Mouse (Mus musculus) gastrocnemius, postnatal 14 days (tissue): Measurements from ENCODE around the gene Olfr1102. TPM values are rescaled to one million over a fixed set of nuclear protein-coding genes. Genes with fewer than 3 reads are reported as not detected.

Experiments
- DNase-seq: peaks from one replicate; pipeline ENCODE4 v3.0.0; 2021; ENCODE audit warnings: mixed read lengths
- intact Hi-C: fragments of 180-260 bp; cut with DNase I; formaldehyde crosslinking; loops from one replicate; pipeline ENCODE4 v1.15.1; 2025; ENCODE audit warnings: low total_unique reads
- long read RNA-seq, 2 experiments: library from polyadenylated mRNA; stranded (forward); transcript quantifications; one replicate each; pipeline ENCODE4 v2.0.0; 2021
- total RNA-seq, 2 experiments: library from RNA; stranded (reverse); gene quantifications; 2 replicates each; pipeline ENCODE4 v1.2.3; 2021

Gene Olfr1102
- not detected for total RNA-seq
- long read RNA-seq, experiment 1, result 0 reads
- long read RNA-seq, experiment 2, result 0 reads

GRCm38 (mm10) chr2:86998098-86998497 is at the start of gene Olfr1102:
Gene Olfr1102 (plus strand): TSS chr2:86998398.
- DNase-seq, result no peak
- intact Hi-C loops, result no loop called here

GRCm38 (mm10) chr2:86960593-86960992 is 37.6 kb upstream of the Olfr1102 start, which contains the start of gene Olfr1099:
Gene Olfr1099 (minus strand): TSS chr2:86960693.
- no peak for DNase-seq
- intact Hi-C loops, result no loop called here

- DNase-seq, result no peak
- intact Hi-C loops, result no loop called here
These were observed 18.3 kb upstream of the Olfr1102 start, which contains the start of gene Olfr1100 for GRCm38 (mm10) chr2:86979854-86980253. Gene Olfr1100 (minus strand): TSS chr2:86979954.

GRCm38 (mm10) chr2:86991121-86991520 is 7.1 kb upstream of the Olfr1102 start, which contains the start of gene Olfr1101:
Gene Olfr1101 (minus strand): TSS chr2:86991221.
- intact Hi-C loops, result no loop called here
- DNase-seq, result no peak

- intact Hi-C loops, result no loop called here
- no peak for DNase-seq
These were observed 28.8 kb downstream of the Olfr1102 start, which contains the start of gene Olfr1104 for GRCm38 (mm10) chr2:87026980-87027379. Gene Olfr1104 (minus strand): TSS chr2:87027080.

GRCm38 (mm10) chr2:87036431-87036830 is 38.2 kb downstream of the Olfr1102 start, which contains the start of gene Olfr1105:
Gene Olfr1105 (minus strand): TSS chr2:87036531.
- intact Hi-C loops, result no loop called here

GRCm38 (mm10) chr2:87052173-87052572 is 54.0 kb downstream of the Olfr1102 start, which contains the start of gene Olfr1106:
Gene Olfr1106 (minus strand): TSS chr2:87052273.
- intact Hi-C loops, result no loop called here
- no peak for DNase-seq

More at GRCm38 (mm10) chr2:87036431-87036830, 38.2 kb downstream of the Olfr1102 start, which contains the start of gene Olfr1105:
- no peak for DNase-seq

Other genes with a start within 250 kb of the Olfr1102 start
- gene Olfr1090, start 239.4 kb upstream of the Olfr1102 start, total RNA-seq, result not detected
- gene Olfr1093, start 215.9 kb upstream of the Olfr1102 start, total RNA-seq, result not detected
- gene Olfr141, start 188.4 kb upstream of the Olfr1102 start, total RNA-seq, result not detected
- not detected for gene Olfr1094, start 173.7 kb upstream of the Olfr1102 start, total RNA-seq
- gene Olfr1095, start 146.7 kb upstream of the Olfr1102 start, total RNA-seq, result not detected
- gene Gm13723, start 123.6 kb upstream of the Olfr1102 start, total RNA-seq, result not detected
- not detected for gene Olfr1097, start 106.2 kb upstream of the Olfr1102 start, total RNA-seq
- not detected for gene Olfr1098, start 73.9 kb upstream of the Olfr1102 start, total RNA-seq
- gene Olfr1099, start 37.7 kb upstream of the Olfr1102 start, total RNA-seq, result not detected
- gene Olfr1100, start 18.4 kb upstream of the Olfr1102 start, total RNA-seq, result not detected
- gene Olfr1101, start 7.2 kb upstream of the Olfr1102 start, total RNA-seq, result not detected
- not detected for gene Olfr1104, start 28.7 kb downstream of the Olfr1102 start, total RNA-seq
- not detected for gene Olfr1105, start 38.1 kb downstream of the Olfr1102 start, total RNA-seq
- gene Olfr1106, start 53.9 kb downstream of the Olfr1102 start, total RNA-seq, result not detected
- not detected for gene Olfr1107, start 77.4 kb downstream of the Olfr1102 start, total RNA-seq
- not detected for gene Olfr1109, start 97.6 kb downstream of the Olfr1102 start, total RNA-seq
- gene Olfr259, start 116.2 kb downstream of the Olfr1102 start, total RNA-seq, result not detected
- gene Olfr1110, start 141.9 kb downstream of the Olfr1102 start, total RNA-seq, result not detected
- not detected for gene Olfr1111, start 154.2 kb downstream of the Olfr1102 start, total RNA-seq
- not detected for gene Olfr1112, start 189.4 kb downstream of the Olfr1102 start, total RNA-seq
- not detected for gene Olfr1113, start 210.6 kb downstream of the Olfr1102 start, total RNA-seq
- gene Olfr1115, start 249.6 kb downstream of the Olfr1102 start, total RNA-seq, result not detected